Mouse (Mus musculus) activated CD4-positive, CD25-positive, alpha-beta regulatory T cell (primary cell): ENCODE data around the gene Elf5. TPM values are rescaled to one million over a fixed set of nuclear protein-coding genes. Genes with fewer than 3 reads are reported as not detected.

ENCODE experiments used
- polyA plus RNA-seq, 2 experiments: library from polyadenylated mRNA; unstranded; fragments of 100-300 nt; shearing (Covaris generic); gene quantifications; one replicate each; pipeline ENCODE4 v1.2.1; 2017

Elf5 gene
- polyA plus RNA-seq, result under 1 TPM in 1 of 2 experiments, not detected in 1; 0.26 TPM

GRCm38 (mm10) chr2:103411348-103411747 lies at the start of gene Elf5:
Elf5 (plus strand) TSS chr2:103411688.

GRCm38 (mm10) chr2:103484617-103485401 lies 73.3 kb downstream of the Elf5 start, which contains the start of gene Cat:
Cat (minus strand) TSS chr2:103485160.

Other genes starting within 250 kb of the Elf5 start
- under 1 TPM in 1 of 2 experiments, not detected in 1; 0.88 TPM for gene Ehf, start 108.4 kb upstream of the Elf5 start, polyA plus RNA-seq
- 100 to 1,000 TPM in 1 of 2 experiments, 10 to 100 TPM in 1; 89.0 to 110 TPM for gene Cat, start 73.5 kb downstream of the Elf5 start, polyA plus RNA-seq
- gene Abtb2, start 154.6 kb downstream of the Elf5 start, polyA plus RNA-seq, result 10 to 100 TPM; 29.1 to 46.4 TPM